Mouse (Mus musculus): Measurements from ENCODE around the gene Lss. TPM values are rescaled to one million over a fixed set of nuclear protein-coding genes. Genes with fewer than 3 reads are reported as not detected.

Lss gene
- polyA plus RNA-seq (2015; fragmentation: Nextera tagmentation; extraction: Ambion mirVana), result 40.5 and 49.3 TPM in 2 replicates

- Histone ChIP-seq H3K9me3 (replicated peaks) (no peaks in the 10 kb centered on the region), H3K9ac (peak within 1 kb of the TSS; percentile 82), H3K36me3 (peaks cover 30% of the 10 kb centered on the region), H3K4me2 (peak within 1 kb of the TSS; percentile 98), H3K4me3 (replicated peaks) (peak within 1 kb of the TSS; percentile 76), H3K4me1 (replicated peaks) (peaks cover 28% of the 10 kb centered on the region), H3K27ac (peak within 1 kb of the TSS; percentile 77), H3K27me3 (no peaks in the 10 kb centered on the region)
- DNase-seq (peak; percentile 97), ATAC-seq (ENCODE audit: low read depth) (peak; percentile 99)
- under 1% methylated on average over 37 of the region's 37 CpGs for WGBS (ENCODE audit: insufficient replicate concordance)
Observed at GRCm38 (mm10) chr10:76531375-76531774, at the start of gene Lss. Gene Lss, plus strand, starts transcription at chr10:76531588.

GRCm38 (mm10) chr10:76486302-76486701 lies 45.1 kb upstream of the Lss start:
- no peak overlapping the region for H3K4me2 ChIP-seq
- no peak overlapping the region for H3K27ac ChIP-seq

GRCm38 (mm10) chr10:76488265-76488664 lies 43.1 kb upstream of the Lss start:
- peak; percentile 78 for ATAC-seq (ENCODE audit: low read depth)
- H3K27ac ChIP-seq, result peak overlapping the region; percentile 34
- no peaks in the 10 kb centered on the region for H3K27me3 ChIP-seq
- no peak overlapping the region for H3K4me3 ChIP-seq (replicated peaks)
- DNase-seq, result peak; percentile 40
- H3K9me3 ChIP-seq (replicated peaks), result no peaks in the 10 kb centered on the region
- H3K4me2 ChIP-seq, result no peak overlapping the region
- no peak overlapping the region for H3K9ac ChIP-seq
- H3K4me1 ChIP-seq (replicated peaks), result peaks cover 17% of the 10 kb centered on the region
- WGBS (ENCODE audit: insufficient replicate concordance), result 29% methylated on average over 8 of the region's 8 CpGs
- H3K36me3 ChIP-seq, result peaks cover 91% of the 10 kb centered on the region

More at GRCm38 (mm10) chr10:76486302-76486701, 45.1 kb upstream of the Lss start:
- no peak overlapping the region for H3K9ac ChIP-seq
- no peaks in the 10 kb centered on the region for H3K27me3 ChIP-seq
- ATAC-seq (ENCODE audit: low read depth), result no peak
- WGBS (ENCODE audit: insufficient replicate concordance), result 59% methylated on average over 2 of the region's 2 CpGs
- no peak for DNase-seq
- H3K36me3 ChIP-seq, result peaks cover 97% of the 10 kb centered on the region
- H3K4me3 ChIP-seq (replicated peaks), result no peak overlapping the region
- peaks cover 15% of the 10 kb centered on the region; the same call in 1 of the 2 replicates for H3K4me1 ChIP-seq (replicated peaks)
- no peaks in the 10 kb centered on the region for H3K9me3 ChIP-seq (replicated peaks)

- DNase-seq, result no peak
- Histone ChIP-seq H3K4me2 (no peak overlapping the region), H3K27ac (peak overlapping the region; percentile 34; the same call in 1 of the 2 replicates), H3K9ac (no peak overlapping the region), H3K9me3 (replicated peaks) (no peaks in the 10 kb centered on the region), H3K4me1 (replicated peaks) (peaks cover 26% of the 10 kb centered on the region), H3K4me3 (replicated peaks) (no peak overlapping the region), H3K27me3 (no peaks in the 10 kb centered on the region), H3K36me3 (peaks cover 91% of the 10 kb centered on the region)
- WGBS (ENCODE audit: insufficient replicate concordance), result 72% methylated on average over 15 of the region's 15 CpGs
- no peak for ATAC-seq (ENCODE audit: low read depth)
Observed at GRCm38 (mm10) chr10:76489205-76489604, 42.2 kb upstream of the Lss start.

GRCm38 (mm10) chr10:76493527-76493926 lies 37.9 kb upstream of the Lss start:
- WGBS (ENCODE audit: insufficient replicate concordance), result 53% methylated on average over 1 of the region's 1 CpGs
- ATAC-seq (ENCODE audit: low read depth), result peak; percentile 84

GRCm38 (mm10) chr10:76495501-76495900 lies 35.9 kb upstream of the Lss start:
- ATAC-seq (ENCODE audit: low read depth) (no peak), DNase-seq (no peak)
- 72% methylated on average over 6 of the region's 6 CpGs for WGBS (ENCODE audit: insufficient replicate concordance)
- Histone ChIP-seq H3K4me2 (no peak overlapping the region), H3K27me3 (no peaks in the 10 kb centered on the region), H3K9me3 (replicated peaks) (no peaks in the 10 kb centered on the region), H3K36me3 (peaks cover 87% of the 10 kb centered on the region), H3K27ac (0 out of 2 replicates have a peak overlapping the region, but pooled peaks have one; percentile 29), H3K9ac (no peak overlapping the region), H3K4me1 (replicated peaks) (peaks cover 28% of the 10 kb centered on the region), H3K4me3 (replicated peaks) (no peak overlapping the region)

More at GRCm38 (mm10) chr10:76493527-76493926, 37.9 kb upstream of the Lss start:
- H3K9ac ChIP-seq, result no peak overlapping the region
- no peaks in the 10 kb centered on the region for H3K27me3 ChIP-seq
- no peak overlapping the region for H3K4me2 ChIP-seq
- DNase-seq, result peak; percentile 28
- peaks cover 87% of the 10 kb centered on the region for H3K36me3 ChIP-seq
- H3K4me3 ChIP-seq (replicated peaks), result no peak overlapping the region
- H3K27ac ChIP-seq, result no peak overlapping the region
- peaks cover 31% of the 10 kb centered on the region for H3K4me1 ChIP-seq (replicated peaks)
- no peaks in the 10 kb centered on the region for H3K9me3 ChIP-seq (replicated peaks)

- ATAC-seq (ENCODE audit: low read depth), result peak; percentile 57; the same call in 1 of the 2 replicates
- H3K4me3 ChIP-seq (replicated peaks), result no peak overlapping the region
- no peak overlapping the region for H3K9ac ChIP-seq
- H3K4me2 ChIP-seq, result no peak overlapping the region
- no peak for DNase-seq
- H3K4me1 ChIP-seq (replicated peaks), result peaks cover 28% of the 10 kb centered on the region
- H3K9me3 ChIP-seq (replicated peaks), result no peaks in the 10 kb centered on the region
- H3K27ac ChIP-seq, result 0 out of 2 replicates have a peak overlapping the region, but pooled peaks have one; percentile 29
- 53% methylated on average over 7 of the region's 7 CpGs for WGBS (ENCODE audit: insufficient replicate concordance)
- H3K27me3 ChIP-seq, result no peaks in the 10 kb centered on the region
- H3K36me3 ChIP-seq, result peaks cover 85% of the 10 kb centered on the region
Observed at GRCm38 (mm10) chr10:76496366-76496765, 35.0 kb upstream of the Lss start.

GRCm38 (mm10) chr10:76497522-76497921 lies 33.9 kb upstream of the Lss start:
- no peak overlapping the region for H3K27ac ChIP-seq
- no peaks in the 10 kb centered on the region for H3K27me3 ChIP-seq
- ATAC-seq (ENCODE audit: low read depth) (no peak), DNase-seq (no peak)
- H3K9ac ChIP-seq, result no peak overlapping the region
- H3K4me1 ChIP-seq (replicated peaks), result peaks cover 28% of the 10 kb centered on the region
- H3K36me3 ChIP-seq, result peaks cover 92% of the 10 kb centered on the region
- no peak overlapping the region for H3K4me2 ChIP-seq
- no peak overlapping the region for H3K4me3 ChIP-seq (replicated peaks)
- no peaks in the 10 kb centered on the region for H3K9me3 ChIP-seq (replicated peaks)
- 87% methylated on average over 4 of the region's 4 CpGs for WGBS (ENCODE audit: insufficient replicate concordance)

GRCm38 (mm10) chr10:76504271-76504943 lies 27.0 kb upstream of the Lss start:
- DNase-seq, result no peak
- no peak overlapping the region for H3K9ac ChIP-seq
- ATAC-seq (ENCODE audit: low read depth), result 0 out of 2 replicates have a peak, but pooled peaks have one; percentile 20
- H3K9me3 ChIP-seq (replicated peaks), result no peaks in the 10 kb centered on the region
- H3K4me1 ChIP-seq (replicated peaks), result peaks cover 3% of the 10 kb centered on the region
- H3K27ac ChIP-seq, result no peak overlapping the region
- H3K4me3 ChIP-seq (replicated peaks), result no peak overlapping the region
- no peak overlapping the region for H3K4me2 ChIP-seq
- no peaks in the 10 kb centered on the region for H3K27me3 ChIP-seq
- peaks cover 89% of the 10 kb centered on the region for H3K36me3 ChIP-seq
- WGBS (ENCODE audit: insufficient replicate concordance), result 74% methylated on average over 11 of the region's 11 CpGs

- no peak overlapping the region for H3K9ac ChIP-seq
- H3K36me3 ChIP-seq, result peaks cover 87% of the 10 kb centered on the region
- H3K4me3 ChIP-seq (replicated peaks), result no peak overlapping the region
- no peak overlapping the region for H3K4me2 ChIP-seq
- peak; percentile 68 for ATAC-seq (ENCODE audit: low read depth)
- DNase-seq, result no peak
- H3K27ac ChIP-seq, result no peak overlapping the region
- no peaks in the 10 kb centered on the region for H3K9me3 ChIP-seq (replicated peaks)
- 70% methylated on average over 7 of the region's 7 CpGs for WGBS (ENCODE audit: insufficient replicate concordance)
- H3K4me1 ChIP-seq (replicated peaks), result peaks cover 3% of the 10 kb centered on the region
- no peaks in the 10 kb centered on the region for H3K27me3 ChIP-seq
Observed at GRCm38 (mm10) chr10:76505865-76506264, 25.5 kb upstream of the Lss start.

- 36% methylated on average over 5 of the region's 5 CpGs for WGBS (ENCODE audit: insufficient replicate concordance)
- H3K4me1 ChIP-seq (replicated peaks), result no peaks in the 10 kb centered on the region; the same call in 1 of the 2 replicates
- H3K4me2 ChIP-seq, result no peak overlapping the region
- DNase-seq (peak; percentile 62), ATAC-seq (ENCODE audit: low read depth) (peak; percentile 81)
- H3K4me3 ChIP-seq (replicated peaks), result no peak overlapping the region
- no peaks in the 10 kb centered on the region for H3K9me3 ChIP-seq (replicated peaks)
- H3K27ac ChIP-seq, result no peak overlapping the region
- no peak overlapping the region for H3K9ac ChIP-seq
- H3K27me3 ChIP-seq, result no peaks in the 10 kb centered on the region
- peaks cover 65% of the 10 kb centered on the region for H3K36me3 ChIP-seq
Observed at GRCm38 (mm10) chr10:76512965-76513583, 18.3 kb upstream of the Lss start.
